Comparison of ENCODE assay signal across 36 mouse cellular contexts in genomic region chr15:85489751-85490150, GRCm38 (mm10). TPM values are rescaled to one million over a fixed set of nuclear protein-coding genes. Genes with fewer than 3 reads are reported as not detected.
DNase-seq lines count a peak whose midpoint lies in the region; ATAC-seq lines count a peak whose summit lies in the region.
"Had no signal": no experiment of that assay in that cellular context is flagged by ENCODE, and none has a peak within 500 bp of the region (broad histone marks: within the 10 kb centered on the region; RNA-seq: fewer than 3 reads in every experiment).

No protein-coding gene starts in this region.

- peaks cover 5% of the 10 kb centered on the region; the same call in 1 of the 2 replicates for H3K9me3 ChIP-seq in midbrain, embryonic 10.5 days (replicated peaks)
- no peaks in the 10 kb centered on the region for H3K9me3 ChIP-seq in midbrain, embryonic 15.5 days
- no peaks in the 10 kb centered on the region for H3K9me3 ChIP-seq in forebrain, embryonic 11.5 days (ENCODE audit: control insufficient read depth, low read length)
- H3K9me3 ChIP-seq in forebrain, embryonic 15.5 days, result no peaks in the 10 kb centered on the region
- H3K9me3 ChIP-seq: embryonic facial prominence, embryonic 10.5 days; embryonic facial prominence, embryonic 15.5 days had no signal

- no peak overlapping the region for H3K4me2 ChIP-seq in midbrain, embryonic 15.5 days
- H3K4me2 ChIP-seq in forebrain, embryonic 11.5 days (ENCODE audit: low read depth, low read length, severe bottlenecking), result no peak overlapping the region
- no peak overlapping the region for H3K4me2 ChIP-seq in forebrain, embryonic 15.5 days (replicated peaks)
- H3K4me2 ChIP-seq: embryonic facial prominence, embryonic 15.5 days; heart, embryonic 13.5 days; lung, embryonic 14.5 days; neural tube, embryonic 12.5 days had no signal

- peak overlapping the region; percentile 52; the same call in 1 of the 2 replicates for H3K27ac ChIP-seq in midbrain, embryonic 10.5 days (replicated peaks)
- no peak overlapping the region for H3K27ac ChIP-seq in midbrain, embryonic 15.5 days
- H3K27ac ChIP-seq in forebrain, embryonic 11.5 days (ENCODE audit: low read depth, low read length), result peak overlapping the region; percentile 71; the same call in 1 of the 2 replicates
- H3K27ac ChIP-seq in forebrain, embryonic 15.5 days (replicated peaks), result peak overlapping the region; percentile 87
- H3K27ac ChIP-seq: embryonic facial prominence, embryonic 15.5 days; gastrocnemius, adult 2 months; heart, adult 2 months; heart, embryonic 13.5 days; liver, embryonic 14.5 days; neural tube, embryonic 12.5 days had no signal

- H3K36me3 ChIP-seq in midbrain, embryonic 10.5 days, result no peaks in the 10 kb centered on the region
- no peaks in the 10 kb centered on the region for H3K36me3 ChIP-seq in midbrain, embryonic 15.5 days (replicated peaks)
- H3K36me3 ChIP-seq in forebrain, embryonic 11.5 days (ENCODE audit: control insufficient read depth, insufficient read depth, low read length), result no peaks in the 10 kb centered on the region
- H3K36me3 ChIP-seq in forebrain, embryonic 15.5 days, result no peaks in the 10 kb centered on the region
- H3K36me3 ChIP-seq: embryonic facial prominence, embryonic 10.5 days; embryonic facial prominence, embryonic 15.5 days; heart, embryonic 13.5 days; neural tube, embryonic 12.5 days had no signal

- DNase-seq in midbrain, embryonic 10.5 days (ENCODE audit: low spot score), result no peak
- DNase-seq in forebrain, embryonic 11.5 days (ENCODE audit: low spot score), result no peak
- DNase-seq in retina, postnatal 1 day, result peak; percentile 92
- DNase-seq in urinary bladder, postnatal 36 days (ENCODE audit: low spot score in 2 of 2), result no peak
- DNase-seq in kidney, adult 9 months, result no peak
- DNase-seq: adrenal gland, postnatal 36 days; cerebellum, adult 2 months; cerebellum, postnatal 14 days; gastrocnemius, adult 2 months; gastrocnemius, postnatal 36 days; heart, adult 2 months; heart, postnatal 10 days; kidney, adult 8-10 months; kidney, postnatal 10 days; layer of hippocampus, postnatal 36 days; liver; lung, embryonic 14.5 days; lung, postnatal 14 days; right cerebral cortex, postnatal 14 days; thymus, postnatal 4 days had no signal

- H3K4me3 ChIP-seq in midbrain, embryonic 10.5 days, result no peak overlapping the region
- H3K4me3 ChIP-seq in midbrain, embryonic 15.5 days, result no peak overlapping the region
- no peak overlapping the region for H3K4me3 ChIP-seq in forebrain, embryonic 11.5 days (ENCODE audit: low read depth, low read length)
- no peak overlapping the region for H3K4me3 ChIP-seq in forebrain, embryonic 15.5 days
- H3K4me3 ChIP-seq: embryonic facial prominence, embryonic 10.5 days; embryonic facial prominence, embryonic 15.5 days; gastrocnemius, adult 2 months; heart, adult 2 months; heart, embryonic 13.5 days; myocyte; neural tube, embryonic 12.5 days had no signal

- H3K27me3 ChIP-seq in midbrain, embryonic 10.5 days (ENCODE audit: low read depth, poor library complexity, severe bottlenecking), result peaks cover 83% of the 10 kb centered on the region
- H3K27me3 ChIP-seq in midbrain, embryonic 15.5 days (replicated peaks), result no peaks in the 10 kb centered on the region
- H3K27me3 ChIP-seq in forebrain, embryonic 11.5 days (ENCODE audit: control insufficient read depth, insufficient read depth, low read length), result no peaks in the 10 kb centered on the region; the same call in 1 of the 2 replicates
- H3K27me3 ChIP-seq in forebrain, embryonic 15.5 days, result no peaks in the 10 kb centered on the region
- H3K27me3 ChIP-seq: neural tube, embryonic 12.5 days had no signal

- H3K9ac ChIP-seq in midbrain, embryonic 15.5 days, result no peak overlapping the region
- H3K9ac ChIP-seq in forebrain, embryonic 11.5 days (ENCODE audit: low read length), result no peak overlapping the region
- no peak overlapping the region for H3K9ac ChIP-seq in forebrain, embryonic 15.5 days (replicated peaks)
- H3K9ac ChIP-seq: embryonic facial prominence, embryonic 15.5 days; heart, embryonic 13.5 days; liver, embryonic 14.5 days; lung, embryonic 14.5 days; neural tube, embryonic 12.5 days had no signal

- no peak for ATAC-seq in midbrain, embryonic 15.5 days (replicated peaks)
- peak; percentile 28; the same call in 1 of the 2 replicates for ATAC-seq in forebrain, embryonic 11.5 days (replicated peaks; ENCODE audit: low FRiP score)
- peak; percentile 21; the same call in 1 of the 2 replicates for ATAC-seq in forebrain, embryonic 15.5 days (replicated peaks)
- ATAC-seq: CD4-positive, CD25-positive, alpha-beta regulatory T cell, adult 4 months; intestine, embryonic 16.5 days had no signal

- peaks cover 51% of the 10 kb centered on the region for H3K4me1 ChIP-seq in midbrain, embryonic 10.5 days
- H3K4me1 ChIP-seq in midbrain, embryonic 15.5 days, result peaks cover 20% of the 10 kb centered on the region
- peaks cover 20% of the 10 kb centered on the region for H3K4me1 ChIP-seq in forebrain, embryonic 11.5 days (replicated peaks; ENCODE audit: control insufficient read depth, insufficient read depth, low read length)
- H3K4me1 ChIP-seq in forebrain, embryonic 15.5 days, result peaks cover 48% of the 10 kb centered on the region

- 71% methylated on average over 7 of the region's 7 CpGs for WGBS in midbrain, embryonic 10.5 days
- WGBS in midbrain, embryonic 15.5 days, result 40% methylated on average over 7 of the region's 7 CpGs
- 55% methylated on average over 7 of the region's 7 CpGs for WGBS in forebrain, embryonic 11.5 days
- WGBS in forebrain, embryonic 15.5 days, result 21% methylated on average over 7 of the region's 7 CpGs

RNA-seq across cellular contexts. Expression of gene 7530416G11Rik, which starts 13.3 kb away (rescaled TPM):
- not detected in 2 replicates for polyA plus RNA-seq in midbrain, embryonic 10.5 days (2016; fragmentation: Nextera tagmentation; extraction: Ambion mirVana)
- not detected in 2 replicates for polyA plus RNA-seq in midbrain, embryonic 15.5 days (2015; fragmentation: Nextera tagmentation; extraction: Ambion mirVana)
- not detected in 2 replicates for polyA plus RNA-seq in forebrain, embryonic 11.5 days (2014; fragmentation: Nextera tagmentation; extraction: Ambion mirVana)
- 0.14 TPM in 1 of 2 replicates, not detected in the other for polyA plus RNA-seq in forebrain, embryonic 15.5 days (2015; fragmentation: Nextera tagmentation; extraction: Ambion mirVana)
- polyA plus RNA-seq: CD4-positive, CD25-positive, alpha-beta regulatory T cell, adult 4 months; cerebellum, adult 2 months; cortical plate, adult 2 months; embryonic facial prominence, embryonic 10.5 days; embryonic facial prominence, embryonic 15.5 days; heart, adult 2 months; heart, embryonic 13.5 days; intestine, embryonic 16.5 days; large intestine, adult 2 months; limb, embryonic 11.5 days; liver, embryonic 14.5 days; lung, embryonic 14.5 days; myocyte; neural tube, embryonic 12.5 days; small intestine, adult 2 months; stomach, embryonic 14.5 days; thymus, postnatal 0 days had no signal
